Mouse (Mus musculus) kidney, embryonic 14.5 days (tissue): Measurements from ENCODE around the gene Ntsr2. TPM values are rescaled to one million over a fixed set of nuclear protein-coding genes. Genes with fewer than 3 reads are reported as not detected.

Experiments used
- ATAC-seq: fragments of 200-750 bp; cut with Nextera tagmentation; 2 replicates; pipeline ENCODE4 v1.8.0; 2017; ENCODE audit warnings: moderate number of reproducible peaks, mild to moderate bottlenecking, moderate TSS enrichment, moderate library complexity; ENCODE audit not compliant: low FRiP score, low TSS enrichment
- H3K27ac ChIP-seq: fragments of 300-500 bp; sonication (generic); 2 replicates; pipeline ENCODE4 v1.5.1; 2014; ENCODE audit warnings: low read depth, mild to moderate bottlenecking, low read length, moderate library complexity, mixed read lengths
- H3K27me3 ChIP-seq: fragments of 300-500 bp; sonication (generic); 2 replicates; pipeline ENCODE4 v1.6.1; 2014; ENCODE audit warnings: mild to moderate bottlenecking, low read length; ENCODE audit not compliant: control insufficient read depth, insufficient read depth
- H3K36me3 ChIP-seq: fragments of 300-500 bp; sonication (generic); 2 replicates; pipeline ENCODE4 v1.6.1; 2014; ENCODE audit warnings: low read length, mixed read lengths; ENCODE audit not compliant: control insufficient read depth, insufficient read depth
- H3K4me1 ChIP-seq: fragments of 300-500 bp; sonication (generic); 2 replicates; pipeline ENCODE4 v1.6.1; 2014; ENCODE audit warnings: low read length, mixed read lengths; ENCODE audit not compliant: control insufficient read depth, insufficient read depth
- H3K4me2 ChIP-seq: fragments of 300-500 bp; sonication (generic); replicated peaks from 2 replicates; pipeline ENCODE4 v1.6.1; 2014; ENCODE audit warnings: low read depth, mild to moderate bottlenecking, low read length
- H3K4me3 ChIP-seq: fragments of 300-500 bp; sonication (generic); 2 replicates; pipeline ENCODE4 v1.5.1; 2014; ENCODE audit warnings: mild to moderate bottlenecking, low read length
- H3K9ac ChIP-seq: fragments of 300-500 bp; sonication (generic); 2 replicates; pipeline ENCODE4 v1.6.1; 2014; ENCODE audit warnings: low read depth, mild to moderate bottlenecking, low read length, moderate library complexity
- H3K9me3 ChIP-seq: fragments of 300-500 bp; sonication (generic); 2 replicates; pipeline ENCODE4 v1.6.1; 2016; ENCODE audit warnings: low read length; ENCODE audit not compliant: control insufficient read depth
- WGBS: fragments of 180-500 bp; shearing (Covaris S2); extraction: QIAGEN DNeasy Blood & Tissue Kit; methylation state at CpG from one replicate; pipeline ENCODE4 v1.1.7; 2014; 5-methylcytosine and 5-hydroxymethylcytosine counted together
- polyA plus RNA-seq: library from polyadenylated mRNA; unstranded; fragments of >200 nt; fragmentation: Nextera tagmentation; extraction: Ambion mirVana; gene quantifications from 2 replicates; pipeline ENCODE4 v1.2.1, GENCODE M21; 2014

The Ntsr2 gene
- 0.64 and 0.76 TPM in 2 replicates for polyA plus RNA-seq

DNA sequence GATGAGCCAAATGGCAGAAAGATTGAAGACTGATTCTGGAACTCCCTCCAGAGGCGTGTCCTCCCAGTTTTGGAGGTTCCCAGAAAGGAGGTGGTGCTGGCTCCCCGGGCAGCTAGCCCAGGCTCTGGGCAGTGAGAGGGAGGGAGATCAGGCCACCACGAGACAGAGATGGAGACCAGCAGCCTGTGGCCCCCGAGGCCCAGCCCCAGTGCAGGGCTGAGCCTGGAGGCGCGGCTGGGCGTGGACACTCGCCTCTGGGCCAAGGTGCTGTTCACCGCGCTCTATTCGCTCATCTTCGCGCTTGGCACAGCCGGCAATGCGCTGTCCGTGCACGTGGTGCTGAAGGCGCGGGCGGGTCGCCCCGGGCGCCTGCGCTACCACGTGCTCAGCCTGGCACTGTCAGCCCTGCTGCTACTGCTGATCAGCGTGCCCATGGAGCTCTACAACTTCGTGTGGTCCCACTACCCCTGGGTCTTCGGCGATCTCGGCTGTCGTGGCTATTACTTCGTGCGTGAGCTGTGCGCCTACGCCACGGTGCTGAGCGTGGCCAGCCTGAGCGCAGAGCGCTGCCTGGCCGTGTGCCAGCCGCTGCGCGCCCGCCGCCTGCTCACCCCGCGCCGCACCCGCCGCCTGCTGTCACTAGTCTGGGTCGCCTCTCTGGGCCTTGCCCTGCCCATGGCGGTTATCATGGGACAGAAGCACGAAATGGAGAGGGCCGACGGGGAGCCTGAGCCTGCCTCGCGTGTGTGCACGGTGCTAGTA lies at the start of gene Ntsr2:
Ntsr2 (plus strand) TSS at position 51 of the 762 bp plus-strand sequence.
- Histone ChIP-seq H3K4me1 (no peaks in the 10 kb centered on the region), H3K36me3 (no peaks in the 10 kb centered on the region), H3K4me2 (peak within 1 kb of the TSS; percentile 50), H3K4me3 (peak within 1 kb of the TSS; percentile 20), H3K27me3 (peaks cover 25% of the 10 kb centered on the region), H3K9ac (no peak within 1 kb of the TSS), H3K27ac (no peak within 1 kb of the TSS), H3K9me3 (no peaks in the 10 kb centered on the region)
- WGBS: 6% methylated on average over 58 of the region's 58 CpGs
- ATAC-seq: peak; percentile 81

DNA sequence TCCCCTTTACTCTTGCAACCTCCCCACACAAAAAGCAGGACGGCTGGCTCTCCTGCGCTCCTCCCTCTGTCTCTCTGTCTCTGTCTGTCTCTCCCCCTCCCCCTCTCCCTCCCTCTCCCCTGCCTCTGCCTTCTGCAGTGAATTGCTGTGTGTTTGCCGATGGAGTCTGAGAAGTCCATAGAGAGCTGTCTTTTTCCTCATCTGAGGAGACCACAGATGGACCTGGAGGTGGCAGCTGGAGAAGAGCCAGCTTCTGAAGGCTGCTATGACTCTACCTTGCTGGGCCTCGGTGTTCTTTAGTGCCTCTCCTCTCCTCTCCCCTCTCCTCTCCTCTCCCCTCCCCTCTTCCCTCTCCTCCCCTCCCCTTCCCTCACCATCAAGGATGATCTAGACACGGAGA lies 47.6 kb upstream of the Ntsr2 start:
- Histone ChIP-seq H3K9me3 (no peaks in the 10 kb centered on the region), H3K27ac (no peak overlapping the region), H3K4me1 (no peaks in the 10 kb centered on the region), H3K27me3 (no peaks in the 10 kb centered on the region), H3K4me3 (no peak overlapping the region), H3K4me2 (no peak overlapping the region), H3K9ac (no peak overlapping the region), H3K36me3 (no peaks in the 10 kb centered on the region)
- ATAC-seq: no peak
- WGBS: 79% methylated on average over 5 of the region's 5 CpGs

DNA sequence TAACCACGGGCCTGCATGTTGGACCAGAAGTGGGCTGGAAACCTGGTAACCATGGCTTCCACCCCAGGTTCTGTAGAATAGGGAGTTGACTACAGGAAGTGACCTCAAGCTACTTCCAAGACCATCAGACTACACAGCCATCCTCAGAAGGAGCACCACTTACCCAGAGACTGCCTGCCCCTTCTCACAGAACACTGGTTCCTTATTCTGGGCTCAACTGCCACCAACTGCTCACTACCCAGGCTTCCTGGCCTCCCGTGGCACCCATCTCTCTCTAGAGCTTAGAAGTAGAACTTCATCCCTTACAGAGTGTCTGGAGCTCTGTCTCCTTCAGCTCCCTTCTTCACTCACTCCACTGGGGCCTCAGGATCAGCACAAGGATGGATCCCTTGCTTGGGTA lies 42.2 kb upstream of the Ntsr2 start, which contains the start of gene Lpin1:
Lpin1 (minus strand) TSS at position 31 of the 400 bp plus-strand sequence.
- Histone ChIP-seq H3K36me3 (no peaks in the 10 kb centered on the region), H3K9ac (no peak within 1 kb of the TSS), H3K4me2 (no peak within 1 kb of the TSS), H3K27me3 (no peaks in the 10 kb centered on the region), H3K4me3 (no peak within 1 kb of the TSS), H3K4me1 (no peaks in the 10 kb centered on the region), H3K9me3 (no peaks in the 10 kb centered on the region), H3K27ac (no peak within 1 kb of the TSS)
- no peak for ATAC-seq
- WGBS: 81% methylated on average over 2 of the region's 2 CpGs

DNA sequence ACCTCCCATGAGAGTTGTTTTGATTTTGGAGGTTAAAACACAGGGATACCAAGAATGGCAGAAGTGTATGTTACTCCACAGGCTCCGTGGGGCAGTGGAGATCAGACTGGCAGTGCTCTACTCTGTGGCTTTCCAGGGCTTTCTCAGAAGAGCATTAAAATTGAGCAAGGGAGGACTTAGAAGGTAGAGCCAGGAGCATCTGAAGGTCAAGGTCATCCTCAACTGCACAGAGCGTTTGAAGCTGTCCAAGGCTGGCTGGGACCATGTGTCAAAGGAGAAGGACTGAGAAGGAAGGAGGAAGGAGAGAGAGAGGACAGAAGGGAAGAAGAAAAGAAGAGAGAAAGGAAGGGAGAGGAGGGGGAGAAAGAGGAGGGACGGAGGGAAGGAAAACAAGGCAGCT lies 38.6 kb upstream of the Ntsr2 start:
- Histone ChIP-seq H3K27me3 (no peaks in the 10 kb centered on the region), H3K9me3 (no peaks in the 10 kb centered on the region), H3K4me2 (no peak overlapping the region), H3K4me3 (no peak overlapping the region), H3K27ac (no peak overlapping the region), H3K4me1 (peaks cover 4% of the 10 kb centered on the region; the same call in 1 of the 2 replicates), H3K36me3 (no peaks in the 10 kb centered on the region), H3K9ac (no peak overlapping the region)
- WGBS: 57% methylated on average over 3 of the region's 3 CpGs
- no peak for ATAC-seq

DNA sequence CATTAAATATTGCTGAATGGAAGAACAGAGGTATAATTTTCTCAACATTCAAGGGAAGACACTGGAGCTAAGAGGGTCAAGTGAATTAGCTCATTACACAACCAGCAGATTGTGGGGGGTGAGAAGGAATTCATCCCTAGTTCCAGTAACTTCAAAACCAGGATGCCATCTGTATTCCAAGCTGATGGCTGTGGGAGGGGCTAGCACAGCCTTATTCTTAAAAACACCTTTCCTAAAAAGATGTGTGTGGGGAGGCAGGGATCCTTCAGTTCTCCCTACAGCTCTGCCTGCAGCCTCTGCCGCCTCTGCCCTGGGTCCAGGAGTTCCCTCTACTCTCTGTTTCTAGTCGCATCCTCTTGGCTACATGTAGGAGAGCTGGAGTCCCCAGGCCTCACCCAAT lies 37.4 kb upstream of the Ntsr2 start:
- Histone ChIP-seq H3K4me3 (no peak overlapping the region), H3K36me3 (no peaks in the 10 kb centered on the region), H3K4me1 (peaks cover 6% of the 10 kb centered on the region; the same call in 1 of the 2 replicates), H3K9ac (no peak overlapping the region), H3K4me2 (no peak overlapping the region), H3K27ac (no peak overlapping the region), H3K27me3 (no peaks in the 10 kb centered on the region), H3K9me3 (no peaks in the 10 kb centered on the region)
- WGBS: 78% methylated on average over 2 of the region's 2 CpGs
- ATAC-seq: no peak

DNA sequence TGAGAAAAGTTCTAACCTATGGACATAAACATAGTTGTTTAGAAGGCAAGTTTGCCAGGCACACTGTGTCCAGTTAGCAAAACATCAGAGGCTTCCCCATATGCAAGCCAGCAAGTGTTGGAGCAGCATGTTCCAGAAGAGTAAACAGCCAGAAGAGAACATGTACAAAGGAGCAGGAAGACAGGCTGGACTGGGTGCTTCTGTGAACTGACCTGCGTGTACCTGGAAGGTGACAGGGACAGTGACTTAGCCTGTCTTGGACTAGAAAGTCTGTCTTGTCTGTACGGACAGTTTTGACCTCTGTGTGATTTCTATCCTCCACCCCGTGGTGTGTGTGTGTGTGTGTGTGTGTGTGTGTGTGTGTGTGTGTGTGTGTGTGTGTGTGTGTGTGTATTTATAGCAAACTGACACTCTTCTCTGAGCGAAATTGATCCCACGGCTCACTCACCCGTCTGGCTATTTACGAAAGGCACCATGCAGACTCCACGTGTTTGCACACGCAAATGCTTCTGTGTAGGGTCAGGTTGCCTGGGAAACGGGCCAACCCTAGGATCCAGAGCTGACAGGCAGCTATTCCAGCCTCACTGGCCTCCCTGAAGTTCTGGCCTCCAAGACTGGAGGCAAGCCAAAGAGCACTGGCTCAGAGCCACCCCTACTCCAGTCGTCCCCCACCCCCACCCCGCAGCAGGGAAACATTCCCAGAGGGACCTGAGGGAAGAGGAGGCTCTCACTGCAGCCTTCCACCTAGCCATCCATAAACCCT lies 34.5 kb upstream of the Ntsr2 start:
- Histone ChIP-seq H3K4me3 (no peak overlapping the region), H3K4me2 (no peak overlapping the region), H3K36me3 (no peaks in the 10 kb centered on the region), H3K27ac (no peak overlapping the region), H3K9ac (no peak overlapping the region), H3K4me1 (peaks cover 6% of the 10 kb centered on the region; the same call in 1 of the 2 replicates), H3K27me3 (no peaks in the 10 kb centered on the region), H3K9me3 (no peaks in the 10 kb centered on the region)
- peak; percentile 90 for ATAC-seq
- 23% methylated on average over 11 of the region's 12 CpGs for WGBS

DNA sequence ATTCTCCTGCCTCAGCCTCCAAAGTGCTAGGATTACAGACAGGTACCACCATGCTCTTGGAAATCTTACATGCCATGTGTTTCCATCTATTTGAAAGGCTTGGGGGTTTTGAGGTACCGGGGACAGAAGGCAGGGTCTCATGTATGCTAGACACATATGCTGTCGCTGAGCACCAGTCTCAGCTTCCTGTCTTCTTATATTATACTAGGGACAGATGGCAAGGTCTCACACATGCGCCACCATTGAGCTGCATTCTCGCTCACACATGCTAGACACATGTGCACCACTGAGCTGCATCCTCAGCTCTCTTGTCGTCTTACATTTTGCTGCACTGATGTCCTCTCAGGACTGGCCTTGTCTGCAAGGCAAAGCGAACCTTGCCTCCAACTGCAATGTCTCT lies 33.7 kb upstream of the Ntsr2 start:
- ATAC-seq: no peak
- H3K9me3 ChIP-seq: no peaks in the 10 kb centered on the region
- H3K4me2 ChIP-seq: no peak overlapping the region
- no peaks in the 10 kb centered on the region for H3K36me3 ChIP-seq
- WGBS: 87% methylated on average over 6 of the region's 6 CpGs
- no peak overlapping the region for H3K9ac ChIP-seq
- no peak overlapping the region for H3K4me3 ChIP-seq
- H3K4me1 ChIP-seq: peaks cover 6% of the 10 kb centered on the region; the same call in 1 of the 2 replicates
- H3K27me3 ChIP-seq: no peaks in the 10 kb centered on the region
- no peak overlapping the region for H3K27ac ChIP-seq

DNA sequence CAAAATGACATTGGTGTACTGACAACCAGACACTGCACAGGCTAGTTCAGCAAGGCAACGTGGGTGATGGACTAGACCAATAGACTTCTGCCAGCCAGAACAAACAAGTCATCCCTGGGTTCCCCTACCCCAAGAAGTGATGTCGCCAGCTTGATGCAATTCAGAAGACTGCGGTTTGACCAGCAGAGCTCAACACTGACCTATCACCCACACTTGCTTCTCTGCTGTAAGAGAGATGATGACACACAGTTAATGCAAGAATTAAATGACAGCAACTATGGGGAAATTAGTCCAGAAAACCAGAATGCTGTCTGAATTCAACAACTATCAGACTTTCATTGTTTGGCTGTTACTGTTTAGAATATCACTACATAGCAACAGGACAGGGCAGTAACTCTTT lies 33.0 kb upstream of the Ntsr2 start:
- H3K4me1 ChIP-seq: peaks cover 6% of the 10 kb centered on the region; the same call in 1 of the 2 replicates
- H3K9me3 ChIP-seq: no peaks in the 10 kb centered on the region
- no peaks in the 10 kb centered on the region for H3K36me3 ChIP-seq
- ATAC-seq: no peak
- H3K27ac ChIP-seq: no peak overlapping the region
- 81% methylated on average over 3 of the region's 3 CpGs for WGBS
- H3K4me3 ChIP-seq: no peak overlapping the region
- no peak overlapping the region for H3K4me2 ChIP-seq
- H3K9ac ChIP-seq: no peak overlapping the region
- H3K27me3 ChIP-seq: no peaks in the 10 kb centered on the region
